Mouse (Mus musculus): Measurements from ENCODE around the gene Prnp. TPM values are rescaled to one million over a fixed set of nuclear protein-coding genes. Genes with fewer than 3 reads are reported as not detected.

Gene Prnp
- 47.0 and 53.2 TPM in 2 replicates for polyA plus RNA-seq (2014; fragmentation: Nextera tagmentation; extraction: Ambion mirVana)

DNA sequence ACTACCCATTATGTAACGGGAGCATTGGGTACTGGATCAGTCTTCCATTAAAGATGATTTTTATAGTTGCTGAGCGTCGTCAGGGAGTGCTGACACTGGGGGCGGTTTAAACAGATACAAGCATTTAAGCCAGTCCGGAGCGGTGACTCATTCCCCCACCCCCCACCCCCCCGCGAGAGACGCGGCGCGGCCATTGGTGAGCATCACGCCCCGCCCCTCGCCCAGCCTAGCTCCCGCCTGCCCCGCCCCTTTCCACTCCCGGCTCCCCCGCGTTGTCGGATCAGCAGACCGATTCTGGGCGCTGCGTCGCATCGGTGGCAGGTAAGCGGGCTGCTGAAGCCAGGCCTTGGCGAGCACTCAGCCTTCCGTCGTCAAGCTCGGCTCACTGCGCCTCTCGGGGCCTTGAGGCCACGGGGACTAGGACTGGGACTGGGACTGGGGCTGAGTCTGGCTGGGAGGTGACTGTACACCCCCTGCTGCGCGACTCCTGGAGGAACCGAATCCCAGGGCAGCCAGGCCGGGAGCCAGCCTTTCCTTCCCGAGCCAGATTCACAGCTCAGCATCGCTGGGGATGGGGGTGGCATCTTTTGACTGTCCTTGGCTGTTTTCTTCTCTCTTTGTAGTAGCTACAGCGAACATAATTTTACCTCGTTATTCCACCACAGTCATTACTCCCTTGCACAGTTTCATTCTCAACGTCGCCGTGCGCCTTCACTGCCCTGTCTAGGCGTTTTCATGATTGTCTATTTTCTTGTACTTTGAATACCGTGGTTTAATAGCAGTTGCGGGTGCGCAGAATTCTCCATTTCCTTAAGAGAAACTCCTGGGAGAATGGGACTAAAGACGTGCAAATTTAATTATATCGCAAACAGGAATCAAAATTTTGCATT lies at the start of gene Prnp, which contains the start of gene Prn:
Gene Prnp, plus strand, starts transcription at position 246 of the 890 bp plus-strand sequence.
Gene Prn, plus strand, starts transcription at position 275 of the 890 bp plus-strand sequence.
- Histone ChIP-seq H3K9ac (ENCODE audit: low read depth, low read length) (peak within 1 kb of the TSS; percentile 87), H3K4me2 (peak within 1 kb of the TSS; percentile 81), H3K9me3 (replicated peaks; ENCODE audit: control insufficient read depth, low read length) (no peaks in the 10 kb centered on the region), H3K4me1 (ENCODE audit: control insufficient read depth, insufficient read depth, low read length) (peaks cover 14% of the 10 kb centered on the region), H3K27me3 (ENCODE audit: control insufficient read depth, insufficient read depth, low read length) (no peaks in the 10 kb centered on the region), H3K4me3 (ENCODE audit: low read depth, low read length) (peak within 1 kb of the TSS; percentile 75), H3K36me3 (ENCODE audit: control insufficient read depth, insufficient read depth, low read length) (no peaks in the 10 kb centered on the region), H3K27ac (ENCODE audit: low read depth, low read length) (peak within 1 kb of the TSS; percentile 76; the same call in 1 of the 2 replicates)
- 5% methylated on average over 50 of the region's 52 CpGs for WGBS (ENCODE audit: insufficient replicate concordance)
- peak; percentile 92 for ATAC-seq (replicated peaks; ENCODE audit: insufficient number of reproducible peaks, low FRiP score, low TSS enrichment)

DNA sequence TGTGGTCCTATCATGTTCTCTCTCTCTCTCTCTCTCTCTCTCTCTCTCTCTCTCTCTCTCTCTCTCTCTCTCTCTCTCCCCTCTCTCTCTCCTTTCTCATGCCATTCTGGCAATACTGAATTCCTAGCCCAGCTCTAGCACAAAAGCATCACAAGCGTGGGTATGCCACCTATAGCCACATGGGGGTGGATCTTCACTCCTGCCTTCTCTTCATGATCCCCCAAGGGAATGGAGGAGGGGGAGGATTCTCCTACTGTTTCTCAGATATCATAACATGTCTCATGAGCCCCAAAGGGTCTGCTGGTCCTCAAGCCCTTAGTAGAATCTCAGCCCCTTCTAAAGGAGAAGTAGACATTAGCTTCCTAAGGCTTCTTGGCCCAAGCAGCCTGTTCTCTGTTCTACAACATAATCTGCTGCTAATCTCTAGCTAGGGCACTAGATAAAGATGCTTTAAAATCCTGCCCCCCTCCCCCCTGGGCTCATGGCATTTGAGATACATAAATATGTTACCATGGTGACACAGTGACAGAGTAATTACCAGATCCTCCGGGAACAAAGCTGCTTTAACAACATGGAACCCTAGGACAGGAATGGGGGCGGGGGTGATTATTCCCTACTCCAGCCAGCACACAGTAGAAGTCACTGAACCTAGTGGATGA lies 47.0 kb upstream of the Prnp start:
- H3K4me1 ChIP-seq (ENCODE audit: control insufficient read depth, insufficient read depth, low read length): no peaks in the 10 kb centered on the region
- H3K27me3 ChIP-seq (ENCODE audit: control insufficient read depth, insufficient read depth, low read length): no peaks in the 10 kb centered on the region
- H3K9ac ChIP-seq (ENCODE audit: low read depth, low read length): no peak overlapping the region
- H3K4me3 ChIP-seq (ENCODE audit: low read depth, low read length): no peak overlapping the region
- no peaks in the 10 kb centered on the region for H3K9me3 ChIP-seq (replicated peaks; ENCODE audit: control insufficient read depth, low read length)
- H3K4me2 ChIP-seq: no peak overlapping the region
- H3K27ac ChIP-seq (ENCODE audit: low read depth, low read length): no peak overlapping the region
- no peaks in the 10 kb centered on the region for H3K36me3 ChIP-seq (ENCODE audit: control insufficient read depth, insufficient read depth, low read length)
- WGBS (ENCODE audit: insufficient replicate concordance): 63% methylated on average over 3 of the region's 3 CpGs
- ATAC-seq (replicated peaks; ENCODE audit: insufficient number of reproducible peaks, low FRiP score, low TSS enrichment): no peak

DNA sequence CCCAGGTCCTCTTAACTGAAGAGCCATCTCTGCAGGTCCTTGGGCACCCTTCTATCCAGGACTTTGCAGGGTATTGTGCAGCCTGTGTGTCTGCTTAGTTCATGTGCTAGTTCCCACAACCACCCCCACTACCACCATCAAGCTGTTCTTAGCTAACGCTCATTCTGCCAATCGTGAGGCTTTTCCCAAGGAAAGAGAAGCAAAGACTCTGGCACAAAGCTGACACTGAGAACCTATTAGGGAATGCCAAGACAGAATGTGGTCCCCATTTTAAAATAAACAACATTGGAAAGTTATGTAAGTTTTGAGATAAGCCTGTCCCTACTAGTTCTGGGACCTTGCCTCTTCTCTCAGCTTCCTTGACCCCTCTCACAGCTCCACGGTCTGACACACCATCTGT lies 46.3 kb upstream of the Prnp start:
- WGBS (ENCODE audit: insufficient replicate concordance): 48% methylated on average over 3 of the region's 3 CpGs
- H3K4me1 ChIP-seq (ENCODE audit: control insufficient read depth, insufficient read depth, low read length): no peaks in the 10 kb centered on the region
- H3K27ac ChIP-seq (ENCODE audit: low read depth, low read length): no peak overlapping the region
- H3K27me3 ChIP-seq (ENCODE audit: control insufficient read depth, insufficient read depth, low read length): no peaks in the 10 kb centered on the region
- no peak for ATAC-seq (replicated peaks; ENCODE audit: insufficient number of reproducible peaks, low FRiP score, low TSS enrichment)
- H3K4me2 ChIP-seq: no peak overlapping the region
- H3K9ac ChIP-seq (ENCODE audit: low read depth, low read length): no peak overlapping the region
- H3K4me3 ChIP-seq (ENCODE audit: low read depth, low read length): no peak overlapping the region
- no peaks in the 10 kb centered on the region for H3K36me3 ChIP-seq (ENCODE audit: control insufficient read depth, insufficient read depth, low read length)
- H3K9me3 ChIP-seq (replicated peaks; ENCODE audit: control insufficient read depth, low read length): no peaks in the 10 kb centered on the region

DNA sequence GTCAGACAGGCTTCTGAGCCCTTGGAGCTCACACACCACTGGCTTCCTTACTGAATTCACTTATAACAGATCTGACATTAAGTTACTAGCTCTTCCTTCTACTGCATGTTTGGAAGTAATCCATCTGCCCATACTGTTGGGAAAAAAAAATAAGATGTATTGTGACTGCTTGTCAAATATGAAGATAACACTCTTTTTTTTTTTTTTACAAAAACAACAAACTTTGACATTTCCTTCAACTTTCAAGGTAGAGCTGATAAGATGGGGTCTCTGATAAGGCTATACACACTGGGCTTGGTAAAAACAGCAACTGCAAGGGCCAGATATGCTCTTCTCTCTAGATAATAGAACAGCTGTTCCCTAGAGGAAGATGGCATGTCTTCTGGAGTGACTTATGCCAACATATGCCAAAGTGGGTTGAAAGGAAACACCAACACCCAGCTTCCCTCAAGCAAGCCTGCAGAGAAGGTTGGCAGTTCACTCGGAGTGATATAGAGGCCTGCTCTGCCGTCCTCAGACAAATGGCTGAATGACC lies 45.4 kb upstream of the Prnp start:
- no peak overlapping the region for H3K4me3 ChIP-seq (ENCODE audit: low read depth, low read length)
- no peaks in the 10 kb centered on the region for H3K9me3 ChIP-seq (replicated peaks; ENCODE audit: control insufficient read depth, low read length)
- no peak for ATAC-seq (replicated peaks; ENCODE audit: insufficient number of reproducible peaks, low FRiP score, low TSS enrichment)
- no peak overlapping the region for H3K9ac ChIP-seq (ENCODE audit: low read depth, low read length)
- H3K27ac ChIP-seq (ENCODE audit: low read depth, low read length): no peak overlapping the region
- no peaks in the 10 kb centered on the region for H3K36me3 ChIP-seq (ENCODE audit: control insufficient read depth, insufficient read depth, low read length)
- H3K27me3 ChIP-seq (ENCODE audit: control insufficient read depth, insufficient read depth, low read length): no peaks in the 10 kb centered on the region
- no peak overlapping the region for H3K4me2 ChIP-seq
- no peaks in the 10 kb centered on the region for H3K4me1 ChIP-seq (ENCODE audit: control insufficient read depth, insufficient read depth, low read length)
- WGBS (ENCODE audit: insufficient replicate concordance): 65% methylated on average over 2 of the region's 2 CpGs

DNA sequence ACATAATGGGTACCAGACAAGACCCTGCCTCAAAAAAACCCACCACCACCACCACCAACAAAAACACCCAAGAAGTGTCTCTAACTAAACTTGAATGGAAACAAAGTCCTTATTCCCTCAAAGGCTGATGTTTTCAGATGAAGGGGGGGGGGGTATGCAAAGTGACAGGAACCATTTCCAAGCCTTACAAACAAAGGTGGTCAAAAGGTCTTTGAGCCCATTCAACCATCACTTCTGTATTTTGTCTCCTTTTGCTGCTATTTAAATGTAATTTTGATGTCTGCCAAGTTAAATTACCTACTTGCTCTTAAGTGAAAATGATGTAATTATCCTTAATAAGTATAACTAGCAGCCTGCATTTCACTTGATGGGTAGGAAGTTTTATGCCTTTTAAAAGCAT lies 43.1 kb upstream of the Prnp start:
- no peaks in the 10 kb centered on the region for H3K36me3 ChIP-seq (ENCODE audit: control insufficient read depth, insufficient read depth, low read length)
- H3K4me1 ChIP-seq (ENCODE audit: control insufficient read depth, insufficient read depth, low read length): no peaks in the 10 kb centered on the region
- H3K27ac ChIP-seq (ENCODE audit: low read depth, low read length): no peak overlapping the region
- H3K4me3 ChIP-seq (ENCODE audit: low read depth, low read length): no peak overlapping the region
- no peak overlapping the region for H3K9ac ChIP-seq (ENCODE audit: low read depth, low read length)
- no peak overlapping the region for H3K4me2 ChIP-seq
- H3K9me3 ChIP-seq (replicated peaks; ENCODE audit: control insufficient read depth, low read length): no peaks in the 10 kb centered on the region
- no peak for ATAC-seq (replicated peaks; ENCODE audit: insufficient number of reproducible peaks, low FRiP score, low TSS enrichment)
- H3K27me3 ChIP-seq (ENCODE audit: control insufficient read depth, insufficient read depth, low read length): no peaks in the 10 kb centered on the region

DNA sequence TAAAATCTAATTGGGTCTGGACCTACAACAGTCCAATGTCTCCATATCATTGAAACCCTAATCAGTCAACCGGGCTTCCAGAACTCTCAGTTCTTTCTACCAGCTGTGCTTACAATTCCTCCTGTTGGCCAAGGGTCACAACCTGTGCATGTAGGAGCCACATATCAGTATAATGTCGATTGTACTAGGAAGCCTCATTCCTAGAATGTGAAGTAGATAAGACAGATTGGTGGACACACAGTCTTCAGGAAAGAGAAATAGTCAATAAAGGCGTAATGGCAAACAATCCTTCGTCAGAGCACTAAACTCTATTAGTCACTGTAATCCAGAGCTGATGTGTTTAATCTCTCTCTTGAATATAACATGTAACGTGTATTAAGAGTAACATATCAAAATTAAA lies 40.7 kb upstream of the Prnp start:
- H3K36me3 ChIP-seq (ENCODE audit: control insufficient read depth, insufficient read depth, low read length): no peaks in the 10 kb centered on the region
- no peak for ATAC-seq (replicated peaks; ENCODE audit: insufficient number of reproducible peaks, low FRiP score, low TSS enrichment)
- WGBS (ENCODE audit: insufficient replicate concordance): 72% methylated on average over 5 of the region's 5 CpGs
- H3K4me1 ChIP-seq (ENCODE audit: control insufficient read depth, insufficient read depth, low read length): no peaks in the 10 kb centered on the region
- no peak overlapping the region for H3K27ac ChIP-seq (ENCODE audit: low read depth, low read length)
- H3K9ac ChIP-seq (ENCODE audit: low read depth, low read length): no peak overlapping the region
- no peaks in the 10 kb centered on the region for H3K27me3 ChIP-seq (ENCODE audit: control insufficient read depth, insufficient read depth, low read length)
- H3K4me2 ChIP-seq: no peak overlapping the region
- H3K4me3 ChIP-seq (ENCODE audit: low read depth, low read length): no peak overlapping the region
- H3K9me3 ChIP-seq (replicated peaks; ENCODE audit: control insufficient read depth, low read length): no peaks in the 10 kb centered on the region

DNA sequence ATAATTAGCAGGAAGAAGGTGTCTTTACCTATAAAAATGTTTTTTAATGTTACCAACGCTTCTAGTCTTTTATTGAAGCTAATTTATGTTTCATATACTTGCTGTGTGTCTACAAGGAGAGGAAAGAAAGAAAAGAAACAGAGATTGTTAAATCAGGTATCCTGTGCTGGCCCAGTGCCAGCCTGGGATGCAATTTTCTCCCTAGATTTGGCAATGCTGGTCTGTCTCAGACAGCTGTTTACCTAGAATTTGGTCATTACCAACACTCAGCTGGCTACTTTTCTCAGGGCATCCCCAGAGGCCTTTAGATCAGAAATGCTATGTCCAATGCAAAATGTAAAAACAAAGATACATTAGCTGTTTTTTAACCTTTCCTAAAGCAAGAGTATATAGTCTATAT lies 36.4 kb upstream of the Prnp start:
- whole genome bisulfite sequencing (ENCODE audit: insufficient replicate concordance): 59% methylated on average over 1 of the region's 1 CpGs

DNA sequence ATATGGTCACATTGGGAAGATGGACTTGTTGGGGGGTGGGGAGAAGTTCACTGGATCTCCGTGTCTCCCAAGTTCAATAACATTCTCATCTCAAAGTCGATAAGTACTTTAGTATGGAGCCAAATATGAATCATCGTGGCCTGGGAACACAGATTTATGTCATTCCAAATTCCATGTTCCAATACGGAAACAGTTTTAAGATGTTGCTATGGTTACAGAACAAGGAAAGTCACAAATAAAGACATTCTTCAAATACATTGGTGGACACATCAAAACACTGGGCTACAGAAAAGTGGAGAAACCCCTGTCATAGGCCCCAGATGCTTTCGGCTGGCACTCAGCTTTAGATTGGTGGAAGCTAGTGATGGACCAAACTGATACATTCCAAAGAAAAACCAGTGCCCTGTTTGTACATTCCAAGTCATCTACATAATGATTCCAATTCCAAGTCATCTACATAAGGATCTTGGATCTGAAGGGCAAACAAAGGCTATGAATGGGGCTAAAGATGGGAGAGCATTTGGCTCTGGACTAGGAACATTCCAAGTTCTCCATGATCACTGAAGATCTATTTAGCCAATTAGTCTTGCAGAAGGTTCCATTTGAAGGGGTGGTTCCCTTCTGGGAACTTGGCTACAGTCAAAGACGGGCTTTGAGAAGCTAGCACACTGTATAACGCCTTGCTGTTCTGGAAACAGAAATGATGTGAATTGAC lies 33.0 kb upstream of the Prnp start:
- no peak for ATAC-seq (replicated peaks; ENCODE audit: insufficient number of reproducible peaks, low FRiP score, low TSS enrichment)
- WGBS (ENCODE audit: insufficient replicate concordance): 84% methylated on average over 7 of the region's 7 CpGs
- no peak overlapping the region for H3K4me3 ChIP-seq (ENCODE audit: low read depth, low read length)

More for the DNA sequence above, 36.4 kb upstream of the Prnp start:
- no peaks in the 10 kb centered on the region for H3K4me1 ChIP-seq (ENCODE audit: control insufficient read depth, insufficient read depth, low read length)
- H3K36me3 ChIP-seq (ENCODE audit: control insufficient read depth, insufficient read depth, low read length): no peaks in the 10 kb centered on the region
- H3K9me3 ChIP-seq (replicated peaks; ENCODE audit: control insufficient read depth, low read length): no peaks in the 10 kb centered on the region
- no peak for ATAC-seq (replicated peaks; ENCODE audit: insufficient number of reproducible peaks, low FRiP score, low TSS enrichment)
- H3K4me3 ChIP-seq (ENCODE audit: low read depth, low read length): no peak overlapping the region
- no peak overlapping the region for H3K9ac ChIP-seq (ENCODE audit: low read depth, low read length)
- H3K27ac ChIP-seq (ENCODE audit: low read depth, low read length): no peak overlapping the region
- H3K27me3 ChIP-seq (ENCODE audit: control insufficient read depth, insufficient read depth, low read length): no peaks in the 10 kb centered on the region
- no peak overlapping the region for H3K4me2 ChIP-seq

More for the DNA sequence above, 33.0 kb upstream of the Prnp start:
- no peaks in the 10 kb centered on the region for H3K9me3 ChIP-seq (replicated peaks; ENCODE audit: control insufficient read depth, low read length)
- no peak overlapping the region for H3K9ac ChIP-seq (ENCODE audit: low read depth, low read length)
- no peaks in the 10 kb centered on the region for H3K27me3 ChIP-seq (ENCODE audit: control insufficient read depth, insufficient read depth, low read length)
- H3K4me2 ChIP-seq: no peak overlapping the region
- H3K36me3 ChIP-seq (ENCODE audit: control insufficient read depth, insufficient read depth, low read length): no peaks in the 10 kb centered on the region
- no peak overlapping the region for H3K27ac ChIP-seq (ENCODE audit: low read depth, low read length)
- H3K4me1 ChIP-seq (ENCODE audit: control insufficient read depth, insufficient read depth, low read length): no peaks in the 10 kb centered on the region
